Mouse (Mus musculus): Measurements from ENCODE around the gene Dexi. TPM values are rescaled to one million over a fixed set of nuclear protein-coding genes. Genes with fewer than 3 reads are reported as not detected.
A peak's percentile ranks its signal among the peaks of the same experiment; 100 is the strongest.

Gene Dexi
- polyA plus RNA-seq, 1 experiment from 2014 or later = 29.1 TPM

GRCm38 (mm10) chr16:10490503-10491150 is 52.2 kb downstream of the Dexi start:
- Histone ChIP-seq H3K4me3 (ENCODE audit: low read depth, low read length) (no peak overlapping the region), H3K9ac (replicated peaks; ENCODE audit: low read length) (no peak overlapping the region), H3K27ac (replicated peaks; ENCODE audit: low read depth, low read length) (no peak overlapping the region), H3K4me1 (ENCODE audit: control insufficient read depth, insufficient read depth, low read length) (peaks cover 4% of the 10 kb centered on the region), H3K9me3 (replicated peaks; ENCODE audit: control insufficient read depth, low read length) (no peaks in the 10 kb centered on the region), H3K27me3 (ENCODE audit: control insufficient read depth, insufficient read depth, low read length) (0 out of 2 replicates have a peak, but pooled peaks cover 2% of the 10 kb centered on the region), H3K36me3 (replicated peaks; ENCODE audit: control insufficient read depth, insufficient read depth, low read depth, low read length) (no peaks in the 10 kb centered on the region), H3K4me2 (ENCODE audit: low read depth, low read length) (no peak overlapping the region)
- DNase-seq (ENCODE audit: low spot score) (no peak), ATAC-seq (replicated peaks; ENCODE audit: insufficient number of reproducible peaks, low FRiP score, low TSS enrichment, low read depth) (no peak)
- WGBS = 80% methylated on average over 18 of the region's 18 CpGs

GRCm38 (mm10) chr16:10489904-10490457 is 52.9 kb downstream of the Dexi start:
- Histone ChIP-seq H3K36me3 (replicated peaks; ENCODE audit: control insufficient read depth, insufficient read depth, low read depth, low read length) (no peaks in the 10 kb centered on the region), H3K4me3 (ENCODE audit: low read depth, low read length) (no peak overlapping the region), H3K9me3 (replicated peaks; ENCODE audit: control insufficient read depth, low read length) (no peaks in the 10 kb centered on the region), H3K27me3 (ENCODE audit: control insufficient read depth, insufficient read depth, low read length) (0 out of 2 replicates have a peak, but pooled peaks cover 2% of the 10 kb centered on the region), H3K27ac (replicated peaks; ENCODE audit: low read depth, low read length) (no peak overlapping the region), H3K4me1 (ENCODE audit: control insufficient read depth, insufficient read depth, low read length) (peaks cover 4% of the 10 kb centered on the region), H3K4me2 (ENCODE audit: low read depth, low read length) (peak overlapping the region; percentile 27), H3K9ac (replicated peaks; ENCODE audit: low read length) (no peak overlapping the region)
- ATAC-seq (replicated peaks; ENCODE audit: insufficient number of reproducible peaks, low FRiP score, low TSS enrichment, low read depth) = no peak
- WGBS = 20% methylated on average over 13 of the region's 14 CpGs
- no peak for DNase-seq (ENCODE audit: low spot score)

GRCm38 (mm10) chr16:10489483-10489882 is 53.4 kb downstream of the Dexi start:
- Histone ChIP-seq H3K9me3 (replicated peaks; ENCODE audit: control insufficient read depth, low read length) (no peaks in the 10 kb centered on the region), H3K36me3 (replicated peaks; ENCODE audit: control insufficient read depth, insufficient read depth, low read depth, low read length) (no peaks in the 10 kb centered on the region), H3K27ac (replicated peaks; ENCODE audit: low read depth, low read length) (no peak overlapping the region), H3K4me3 (ENCODE audit: low read depth, low read length) (no peak overlapping the region), H3K9ac (replicated peaks; ENCODE audit: low read length) (no peak overlapping the region), H3K27me3 (ENCODE audit: control insufficient read depth, insufficient read depth, low read length) (0 out of 2 replicates have a peak, but pooled peaks cover 2% of the 10 kb centered on the region), H3K4me2 (ENCODE audit: low read depth, low read length) (peak overlapping the region; percentile 27), H3K4me1 (ENCODE audit: control insufficient read depth, insufficient read depth, low read length) (peaks cover 4% of the 10 kb centered on the region)
- ATAC-seq (replicated peaks; ENCODE audit: insufficient number of reproducible peaks, low FRiP score, low TSS enrichment, low read depth) (no peak), DNase-seq (ENCODE audit: low spot score) (peak; percentile 10)
- 9% methylated on average over 9 of the region's 9 CpGs for WGBS

GRCm38 (mm10) chr16:10488769-10489481 is 53.9 kb downstream of the Dexi start:
- Histone ChIP-seq H3K9ac (replicated peaks; ENCODE audit: low read length) (no peak overlapping the region), H3K27me3 (ENCODE audit: control insufficient read depth, insufficient read depth, low read length) (0 out of 2 replicates have a peak, but pooled peaks cover 2% of the 10 kb centered on the region), H3K27ac (replicated peaks; ENCODE audit: low read depth, low read length) (no peak overlapping the region), H3K4me3 (ENCODE audit: low read depth, low read length) (no peak overlapping the region), H3K36me3 (replicated peaks; ENCODE audit: control insufficient read depth, insufficient read depth, low read depth, low read length) (no peaks in the 10 kb centered on the region), H3K4me1 (ENCODE audit: control insufficient read depth, insufficient read depth, low read length) (peaks cover 4% of the 10 kb centered on the region), H3K4me2 (ENCODE audit: low read depth, low read length) (no peak overlapping the region), H3K9me3 (replicated peaks; ENCODE audit: control insufficient read depth, low read length) (no peaks in the 10 kb centered on the region)
- no peak for ATAC-seq (replicated peaks; ENCODE audit: insufficient number of reproducible peaks, low FRiP score, low TSS enrichment, low read depth)
- 84% methylated on average over 7 of the region's 7 CpGs for WGBS
- no peak for DNase-seq (ENCODE audit: low spot score)

GRCm38 (mm10) chr16:10487895-10488493 is 54.9 kb downstream of the Dexi start:
- H3K4me1 ChIP-seq (ENCODE audit: control insufficient read depth, insufficient read depth, low read length) = peaks cover 4% of the 10 kb centered on the region
- H3K27ac ChIP-seq (replicated peaks; ENCODE audit: low read depth, low read length) = no peak overlapping the region
- no peaks in the 10 kb centered on the region for H3K36me3 ChIP-seq (replicated peaks; ENCODE audit: control insufficient read depth, insufficient read depth, low read depth, low read length)
- no peak overlapping the region for H3K4me2 ChIP-seq (ENCODE audit: low read depth, low read length)
- H3K27me3 ChIP-seq (ENCODE audit: control insufficient read depth, insufficient read depth, low read length) = 0 out of 2 replicates have a peak, but pooled peaks cover 2% of the 10 kb centered on the region
- no peaks in the 10 kb centered on the region for H3K9me3 ChIP-seq (replicated peaks; ENCODE audit: control insufficient read depth, low read length)
- DNase-seq (ENCODE audit: low spot score) = no peak
- ATAC-seq (replicated peaks; ENCODE audit: insufficient number of reproducible peaks, low FRiP score, low TSS enrichment, low read depth) = no peak
- 88% methylated on average over 8 of the region's 8 CpGs for WGBS
- no peak overlapping the region for H3K9ac ChIP-seq (replicated peaks; ENCODE audit: low read length)
- H3K4me3 ChIP-seq (ENCODE audit: low read depth, low read length) = no peak overlapping the region

- 73% methylated on average over 3 of the region's 3 CpGs for WGBS
- H3K4me2 ChIP-seq (ENCODE audit: low read depth, low read length) = no peak overlapping the region
- DNase-seq (ENCODE audit: low spot score) (no peak), ATAC-seq (replicated peaks; ENCODE audit: insufficient number of reproducible peaks, low FRiP score, low TSS enrichment, low read depth) (no peak)
- no peaks in the 10 kb centered on the region for H3K36me3 ChIP-seq (replicated peaks; ENCODE audit: control insufficient read depth, insufficient read depth, low read depth, low read length)
- no peak overlapping the region for H3K4me3 ChIP-seq (ENCODE audit: low read depth, low read length)
- no peak overlapping the region for H3K9ac ChIP-seq (replicated peaks; ENCODE audit: low read length)
- H3K9me3 ChIP-seq (replicated peaks; ENCODE audit: control insufficient read depth, low read length) = no peaks in the 10 kb centered on the region
- H3K27me3 ChIP-seq (ENCODE audit: control insufficient read depth, insufficient read depth, low read length) = 0 out of 2 replicates have a peak, but pooled peaks cover 2% of the 10 kb centered on the region
- peaks cover 4% of the 10 kb centered on the region for H3K4me1 ChIP-seq (ENCODE audit: control insufficient read depth, insufficient read depth, low read length)
- no peak overlapping the region for H3K27ac ChIP-seq (replicated peaks; ENCODE audit: low read depth, low read length)
These were observed 55.9 kb downstream of the Dexi start for GRCm38 (mm10) chr16:10486993-10487392.

- H3K27ac ChIP-seq (replicated peaks; ENCODE audit: low read depth, low read length) = no peak overlapping the region
- H3K9ac ChIP-seq (replicated peaks; ENCODE audit: low read length) = no peak overlapping the region
- no peaks in the 10 kb centered on the region for H3K27me3 ChIP-seq (ENCODE audit: control insufficient read depth, insufficient read depth, low read length)
- no peaks in the 10 kb centered on the region for H3K4me1 ChIP-seq (ENCODE audit: control insufficient read depth, insufficient read depth, low read length)
- H3K9me3 ChIP-seq (replicated peaks; ENCODE audit: control insufficient read depth, low read length) = no peaks in the 10 kb centered on the region
- no peak overlapping the region for H3K4me2 ChIP-seq (ENCODE audit: low read depth, low read length)
- WGBS = 58% methylated on average over 4 of the region's 4 CpGs
- no peaks in the 10 kb centered on the region for H3K36me3 ChIP-seq (replicated peaks; ENCODE audit: control insufficient read depth, insufficient read depth, low read depth, low read length)
- DNase-seq (ENCODE audit: low spot score) (no peak), ATAC-seq (replicated peaks; ENCODE audit: insufficient number of reproducible peaks, low FRiP score, low TSS enrichment, low read depth) (no peak)
- H3K4me3 ChIP-seq (ENCODE audit: low read depth, low read length) = no peak overlapping the region
These were observed 60.5 kb downstream of the Dexi start for GRCm38 (mm10) chr16:10482343-10482742.

Data from embryonic facial prominence, embryonic 11.5 days (tissue).